Mouse (Mus musculus): ENCODE measurements around the gene Sema4d. TPM values are rescaled to one million over a fixed set of nuclear protein-coding genes. Genes with fewer than 3 reads are reported as not detected.

The Sema4d gene
- total and polyA plus RNA-seq, 3 experiments = 52.2 to 67.6 (median 52.2) TPM

- no peak for TF ChIP-seq EP300 (IDR thresholded peaks at IDR 0.05; ENCODE audit: insufficient read depth, low read depth, low read length)
- no peak for TF ChIP-seq POLR2A (IDR thresholded peaks at IDR 0.05; ENCODE audit: insufficient read depth, low read depth, low read length)
- no peaks in the 10 kb centered on the region for H3K4me1 ChIP-seq (ENCODE audit: control insufficient read depth, insufficient read depth, low read length)
- intact Hi-C loops (cut with DNase I) = no loop called here
- no peak overlapping the region for H3K4me3 ChIP-seq
- 80% methylated on average over 10 of the region's 10 CpGs for WGBS
- H3K9ac ChIP-seq (ENCODE audit: low read depth, low read length) = no peak overlapping the region
- no peaks in the 10 kb centered on the region for H3K79me2 ChIP-seq (replicated peaks; ENCODE audit: control insufficient read depth, insufficient read depth, low read length)
- no peaks in the 10 kb centered on the region for H3K27me3 ChIP-seq (ENCODE audit: control insufficient read depth, insufficient read depth, low read length)
- H3K36me3 ChIP-seq (ENCODE audit: control insufficient read depth, insufficient read depth, low read length) = no peaks in the 10 kb centered on the region
- no peak for DNase-seq
- H3K27ac ChIP-seq = no peak overlapping the region
Measured at GRCm38 (mm10) chr13:51742551-51743052, 50.9 kb downstream of the Sema4d start.

- Histone ChIP-seq H3K9ac (ENCODE audit: low read depth, low read length) (no peak overlapping the region), H3K27ac (no peak overlapping the region), H3K27me3 (ENCODE audit: control insufficient read depth, insufficient read depth, low read length) (no peaks in the 10 kb centered on the region), H3K4me3 (no peak overlapping the region), H3K36me3 (ENCODE audit: control insufficient read depth, insufficient read depth, low read length) (no peaks in the 10 kb centered on the region), H3K79me2 (replicated peaks; ENCODE audit: control insufficient read depth, insufficient read depth, low read length) (no peaks in the 10 kb centered on the region), H3K4me1 (ENCODE audit: control insufficient read depth, insufficient read depth, low read length) (no peaks in the 10 kb centered on the region; the same call in 1 of the 2 replicates)
- TF ChIP-seq POLR2A (IDR thresholded peaks at IDR 0.05; ENCODE audit: insufficient read depth, low read depth, low read length) (no peak), EP300 (IDR thresholded peaks at IDR 0.05; ENCODE audit: insufficient read depth, low read depth, low read length) (no peak), CTCF (IDR thresholded peaks at IDR 0.05) (no peak)
- WGBS = 92% methylated on average over 5 of the region's 5 CpGs
- no peak for DNase-seq
- intact Hi-C loops (cut with DNase I) = no loop called here
Measured at GRCm38 (mm10) chr13:51740776-51741175, 52.8 kb downstream of the Sema4d start.

- WGBS = 69% methylated on average over 1 of the region's 1 CpGs
- no peak for DNase-seq
- no peaks in the 10 kb centered on the region; the same call in 1 of the 2 replicates for H3K4me1 ChIP-seq (ENCODE audit: control insufficient read depth, insufficient read depth, low read length)
- intact Hi-C loops (cut with DNase I) = no loop called here
- H3K79me2 ChIP-seq (replicated peaks; ENCODE audit: control insufficient read depth, insufficient read depth, low read length) = no peaks in the 10 kb centered on the region
- H3K9ac ChIP-seq (ENCODE audit: low read depth, low read length) = no peak overlapping the region
- no peaks in the 10 kb centered on the region for H3K27me3 ChIP-seq (ENCODE audit: control insufficient read depth, insufficient read depth, low read length)
- no peak overlapping the region for H3K4me3 ChIP-seq
- no peak overlapping the region for H3K27ac ChIP-seq
- TF ChIP-seq EP300 (IDR thresholded peaks at IDR 0.05; ENCODE audit: insufficient read depth, low read depth, low read length) (no peak), POLR2A (IDR thresholded peaks at IDR 0.05; ENCODE audit: insufficient read depth, low read depth, low read length) (no peak), CTCF (IDR thresholded peaks at IDR 0.05) (no peak)
- H3K36me3 ChIP-seq (ENCODE audit: control insufficient read depth, insufficient read depth, low read length) = no peaks in the 10 kb centered on the region
Measured at GRCm38 (mm10) chr13:51739713-51740112, 53.8 kb downstream of the Sema4d start.

DNA sequence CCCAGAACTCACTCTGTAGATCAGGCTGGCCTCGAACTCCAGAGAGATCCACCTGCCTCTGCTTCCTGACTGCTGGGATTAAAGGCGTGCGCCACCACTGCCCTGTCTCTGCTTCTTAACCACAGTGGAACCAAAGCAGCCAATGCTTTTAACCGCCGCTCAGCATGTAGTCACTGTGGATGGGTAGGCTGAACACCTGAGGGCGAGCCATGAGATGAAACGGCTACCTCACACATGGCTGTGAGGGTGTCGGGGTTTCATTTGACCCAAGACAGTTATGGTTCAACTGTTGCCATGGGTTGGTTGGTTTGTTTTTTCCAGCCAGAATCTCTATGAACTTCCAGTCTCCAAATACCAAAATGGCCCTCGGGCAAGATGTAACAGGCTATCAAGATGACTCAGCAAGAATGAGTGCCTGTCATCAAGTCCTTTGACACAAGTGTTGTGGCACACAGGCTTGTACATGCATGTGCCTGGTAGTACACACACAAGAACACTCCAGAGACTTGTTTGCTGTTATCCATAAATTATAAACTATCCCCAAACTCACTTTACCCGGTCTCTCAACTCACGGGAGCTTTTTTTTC is 54.9 kb downstream of the Sema4d start:
- TF ChIP-seq EP300 (IDR thresholded peaks at IDR 0.05; ENCODE audit: insufficient read depth, low read depth, low read length) (no peak), POLR2A (IDR thresholded peaks at IDR 0.05; ENCODE audit: insufficient read depth, low read depth, low read length) (no peak), CTCF (IDR thresholded peaks at IDR 0.05) (no peak)
- Histone ChIP-seq H3K36me3 (ENCODE audit: control insufficient read depth, insufficient read depth, low read length) (no peaks in the 10 kb centered on the region), H3K4me3 (no peak overlapping the region), H3K4me1 (ENCODE audit: control insufficient read depth, insufficient read depth, low read length) (no peaks in the 10 kb centered on the region; the same call in none of the 2 replicates), H3K9ac (ENCODE audit: low read depth, low read length) (no peak overlapping the region), H3K27me3 (ENCODE audit: control insufficient read depth, insufficient read depth, low read length) (no peaks in the 10 kb centered on the region), H3K27ac (no peak overlapping the region), H3K79me2 (replicated peaks; ENCODE audit: control insufficient read depth, insufficient read depth, low read length) (no peaks in the 10 kb centered on the region)
- intact Hi-C loops (cut with DNase I) = no loop called here
- WGBS = 92% methylated on average over 11 of the region's 11 CpGs
- DNase-seq = no peak

DNA sequence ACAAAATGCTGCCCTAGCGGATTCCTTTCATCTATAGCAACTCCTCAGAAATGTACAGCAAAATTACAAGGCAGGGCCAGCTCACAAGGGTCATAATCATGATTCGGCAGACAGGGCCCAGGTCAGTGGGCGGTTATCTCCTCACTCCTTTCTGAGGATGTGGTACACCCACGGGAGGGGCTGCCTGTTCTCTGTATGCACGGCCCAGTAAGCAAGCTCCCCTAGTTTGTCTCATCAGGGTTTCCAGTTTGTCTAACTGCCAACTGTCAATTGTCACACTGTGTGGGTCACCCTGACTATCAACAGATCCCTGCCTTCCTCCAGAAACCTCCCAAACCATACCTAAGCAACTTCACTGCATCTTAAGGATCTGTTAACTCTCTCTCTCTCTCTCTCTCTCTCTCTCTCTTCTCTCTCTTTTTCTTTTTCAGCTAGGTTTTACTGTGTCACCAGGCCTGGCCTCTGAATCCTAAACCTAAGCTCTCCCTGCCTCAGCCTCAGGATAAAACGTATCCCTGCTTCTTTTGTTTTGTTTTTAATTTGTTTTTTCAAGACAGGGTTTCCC is 55.5 kb downstream of the Sema4d start:
- Histone ChIP-seq H3K4me3 (no peak overlapping the region), H3K27ac (no peak overlapping the region), H3K9ac (ENCODE audit: low read depth, low read length) (no peak overlapping the region), H3K4me1 (ENCODE audit: control insufficient read depth, insufficient read depth, low read length) (no peaks in the 10 kb centered on the region; the same call in none of the 2 replicates), H3K27me3 (ENCODE audit: control insufficient read depth, insufficient read depth, low read length) (no peaks in the 10 kb centered on the region), H3K79me2 (replicated peaks; ENCODE audit: control insufficient read depth, insufficient read depth, low read length) (no peaks in the 10 kb centered on the region), H3K36me3 (ENCODE audit: control insufficient read depth, insufficient read depth, low read length) (no peaks in the 10 kb centered on the region)
- TF ChIP-seq EP300 (IDR thresholded peaks at IDR 0.05; ENCODE audit: insufficient read depth, low read depth, low read length) (no peak), POLR2A (IDR thresholded peaks at IDR 0.05; ENCODE audit: insufficient read depth, low read depth, low read length) (no peak), CTCF (IDR thresholded peaks at IDR 0.05) (no peak)
- DNase-seq = no peak
- intact Hi-C loops (cut with DNase I) = no loop called here
- 69% methylated on average over 6 of the region's 6 CpGs for WGBS

Measured in heart, adult 2 months (tissue).